Mouse (Mus musculus) lung, postnatal 0 days (tissue): ENCODE measurements at regions not wholly inside any gene's neighbourhood (a gene's known extent, or its start where the extent isn't known, plus 50 kb on each side); places are given as distances from the start of the nearest gene placed in this dataset.

ENCODE experiments used
- ATAC-seq: fragments of 200-750 bp; cut with Nextera tagmentation; 2 replicates; pipeline ENCODE4 v1.8.0; 2017; ENCODE audit warnings: moderate library complexity
- DNase-seq: peaks from one replicate; pipeline ENCODE4 v3.0.0-alpha.2; 2016; ENCODE audit warnings: low spot score
- H3K27ac ChIP-seq: fragments of 300-500 bp; sonication (generic); 2 replicates; pipeline ENCODE4 v1.5.1; 2014; ENCODE audit warnings: antibody characterized with exemption, mild to moderate bottlenecking, low read length, mixed read lengths
- H3K27me3 ChIP-seq: fragments of 300-500 bp; sonication (generic); replicated peaks from 2 replicates; pipeline ENCODE4 v1.6.1; 2014; ENCODE audit warnings: low read length, mixed read lengths; ENCODE audit not compliant: insufficient read depth
- H3K36me3 ChIP-seq: fragments of 300-500 bp; sonication (generic); 2 replicates; pipeline ENCODE4 v1.6.1; 2014; ENCODE audit warnings: low read length, mixed read lengths; ENCODE audit not compliant: insufficient read depth
- H3K4me1 ChIP-seq: fragments of 300-500 bp; sonication (generic); 2 replicates; pipeline ENCODE4 v1.6.1; 2014; ENCODE audit warnings: antibody characterized with exemption, low read depth, low read length, mixed read lengths; ENCODE audit not compliant: insufficient read depth
- H3K4me2 ChIP-seq: fragments of 300-500 bp; sonication (generic); replicated peaks from 2 replicates; pipeline ENCODE4 v1.6.1; 2014; ENCODE audit warnings: low read depth, mild to moderate bottlenecking, low read length, moderate library complexity, mixed read lengths
- H3K4me3 ChIP-seq: fragments of 300-500 bp; sonication (generic); 2 replicates; pipeline ENCODE4 v1.5.1; 2014; ENCODE audit warnings: low read depth, low read length
- H3K9ac ChIP-seq: fragments of 300-500 bp; sonication (generic); replicated peaks from 2 replicates; pipeline ENCODE4 v1.6.1; 2014; ENCODE audit warnings: low read depth, mild to moderate bottlenecking
- H3K9me3 ChIP-seq: fragments of 300-500 bp; sonication (generic); 2 replicates; pipeline ENCODE4 v1.6.1; 2016; ENCODE audit warnings: low read length, mixed read lengths
- CTCF ChIP-seq: IDR thresholded peaks from 2 replicates; pipeline ENCODE4 v1.5.1; 2016; ENCODE audit warnings: antibody characterized with exemption, mild to moderate bottlenecking
- EP300 ChIP-seq: IDR thresholded peaks from 2 replicates; pipeline ENCODE4 v1.6.1; 2016; ENCODE audit warnings: antibody characterized with exemption, mild to moderate bottlenecking, control low read depth
- WGBS: fragments of 180-500 bp; shearing (Covaris S2); extraction: QIAGEN DNeasy Blood & Tissue Kit; methylation state at CpG from one replicate; pipeline ENCODE4 v1.1.7; 2014; 5-methylcytosine and 5-hydroxymethylcytosine counted together

DNA sequence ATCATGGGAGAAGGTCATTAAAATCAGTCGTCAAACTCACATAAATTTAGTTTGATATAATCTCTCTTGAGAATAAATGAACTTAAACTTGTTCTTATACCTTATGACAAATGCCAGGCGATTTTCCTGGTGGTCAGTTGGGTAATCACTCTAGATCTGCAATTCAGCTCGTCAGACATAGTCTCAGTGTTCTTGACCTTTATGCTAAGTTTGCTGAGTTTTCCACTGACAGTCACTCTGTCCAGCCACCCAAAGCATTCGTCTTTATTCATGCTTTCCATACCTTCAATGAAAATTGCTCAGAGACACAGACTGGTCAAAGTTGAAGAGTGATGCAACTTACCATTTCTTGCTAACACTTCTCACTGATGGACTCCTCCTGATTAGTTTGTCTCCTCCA is 126.1 kb upstream of the Fam83b start:
- 64% methylated on average over 4 of the region's 4 CpGs for WGBS
- no peak for DNase-seq
- Histone ChIP-seq H3K4me3 (no peak overlapping the region), H3K27me3 (no peaks in the 10 kb centered on the region), H3K4me2 (no peak overlapping the region), H3K36me3 (no peaks in the 10 kb centered on the region), H3K27ac (no peak overlapping the region), H3K4me1 (no peaks in the 10 kb centered on the region), H3K9me3 (no peaks in the 10 kb centered on the region), H3K9ac (no peak overlapping the region)
- TF ChIP-seq CTCF (no peak), EP300 (no peak)
- no peak for ATAC-seq

DNA sequence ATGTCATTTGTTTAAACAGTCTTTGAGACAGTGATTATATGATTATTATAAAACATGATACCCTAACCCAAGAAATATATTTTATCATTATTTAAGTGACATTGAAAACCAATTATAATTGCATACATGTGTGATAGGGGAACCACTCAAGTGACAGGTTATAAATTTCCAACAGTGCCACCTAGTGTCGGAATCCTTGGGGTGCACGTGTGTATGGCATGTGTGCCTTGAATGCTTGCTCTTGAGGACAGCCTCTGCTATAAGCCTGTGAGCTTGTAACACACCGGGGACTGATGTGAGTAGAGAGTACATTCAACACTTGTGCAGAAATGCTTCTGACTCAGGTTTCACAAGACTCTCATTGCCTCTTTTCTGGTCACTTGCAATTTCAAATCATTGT is 93.9 kb upstream of the Fam83b start:
- H3K4me1 ChIP-seq: no peaks in the 10 kb centered on the region
- TF ChIP-seq CTCF (peak; percentile 82), EP300 (no peak)
- H3K36me3 ChIP-seq: no peaks in the 10 kb centered on the region
- H3K4me2 ChIP-seq: no peak overlapping the region
- no peak overlapping the region for H3K4me3 ChIP-seq
- ATAC-seq: peak; percentile 65; the same call in 1 of the 2 replicates
- peak; percentile 72 for DNase-seq
- no peaks in the 10 kb centered on the region for H3K9me3 ChIP-seq
- no peak overlapping the region for H3K9ac ChIP-seq
- 14% methylated on average over 3 of the region's 3 CpGs for WGBS
- no peaks in the 10 kb centered on the region for H3K27me3 ChIP-seq
- no peak overlapping the region for H3K27ac ChIP-seq

GRCm38 (mm10) chr9:76659798-76660197 is 92.9 kb upstream of the Fam83b start:
- Histone ChIP-seq H3K4me2 (no peak overlapping the region), H3K9me3 (no peaks in the 10 kb centered on the region), H3K27ac (no peak overlapping the region), H3K36me3 (no peaks in the 10 kb centered on the region), H3K27me3 (no peaks in the 10 kb centered on the region), H3K4me1 (no peaks in the 10 kb centered on the region), H3K9ac (no peak overlapping the region), H3K4me3 (no peak overlapping the region)
- no peak for DNase-seq
- WGBS: 38% methylated on average over 3 of the region's 3 CpGs
- TF ChIP-seq EP300 (no peak), CTCF (no peak)
- no peak for ATAC-seq

DNA sequence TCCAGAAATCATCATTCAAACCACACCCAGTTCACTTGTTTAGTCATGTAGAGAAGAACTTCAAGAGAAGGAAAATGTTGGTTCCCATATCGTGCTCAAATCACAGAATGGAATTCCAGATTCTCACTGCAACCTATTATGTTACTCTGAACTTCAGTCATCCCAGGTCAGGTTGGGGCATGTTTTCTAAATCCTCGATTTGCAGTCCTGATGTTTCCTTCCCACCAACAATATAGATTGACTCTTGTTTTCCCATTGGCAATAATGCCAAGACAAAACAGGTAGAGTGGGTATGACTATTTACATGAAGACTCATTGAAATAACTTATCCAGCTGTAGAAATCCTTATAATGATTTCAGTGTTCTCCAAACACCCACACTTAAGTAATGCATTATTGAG is 86.4 kb upstream of the Fam83b start:
- no peak overlapping the region for H3K27ac ChIP-seq
- TF ChIP-seq CTCF (no peak), EP300 (no peak)
- 80% methylated on average over 2 of the region's 2 CpGs for WGBS
- no peaks in the 10 kb centered on the region for H3K9me3 ChIP-seq
- DNase-seq: no peak
- ATAC-seq: no peak
- H3K4me2 ChIP-seq: no peak overlapping the region
- H3K9ac ChIP-seq: no peak overlapping the region
- no peaks in the 10 kb centered on the region for H3K4me1 ChIP-seq
- H3K4me3 ChIP-seq: no peak overlapping the region
- no peaks in the 10 kb centered on the region for H3K36me3 ChIP-seq
- H3K27me3 ChIP-seq: no peaks in the 10 kb centered on the region

- no peak for DNase-seq
- Histone ChIP-seq H3K9ac (no peak overlapping the region), H3K27ac (no peak overlapping the region), H3K36me3 (no peaks in the 10 kb centered on the region), H3K9me3 (no peaks in the 10 kb centered on the region), H3K4me1 (no peaks in the 10 kb centered on the region), H3K4me2 (no peak overlapping the region), H3K27me3 (no peaks in the 10 kb centered on the region), H3K4me3 (no peak overlapping the region)
- no peak for ATAC-seq
- 82% methylated on average over 1 of the region's 1 CpGs for WGBS
- TF ChIP-seq EP300 (no peak), CTCF (no peak)
Observed at GRCm38 (mm10) chr9:76649484-76649883, 82.6 kb upstream of the Fam83b start.

DNA sequence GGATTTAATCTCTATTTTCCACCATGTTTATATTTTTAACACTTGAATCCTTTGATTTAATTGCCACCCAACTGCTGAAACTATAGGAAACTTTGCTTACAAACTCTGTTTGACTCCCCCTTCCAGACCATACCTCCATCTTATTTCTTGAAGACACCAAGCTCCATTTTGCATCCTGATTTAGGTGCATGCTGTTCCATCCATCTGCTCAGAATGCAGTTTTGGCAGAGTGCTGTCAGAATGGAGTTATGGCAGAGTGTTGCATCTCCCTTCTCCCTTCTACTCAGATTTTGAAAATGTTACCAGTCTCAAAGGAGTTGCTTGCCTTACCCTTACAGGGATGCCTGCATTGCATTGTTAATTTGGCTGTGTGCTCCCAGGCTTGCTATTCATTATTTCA is 79.5 kb upstream of the Fam83b start:
- H3K36me3 ChIP-seq: no peaks in the 10 kb centered on the region
- DNase-seq (no peak), ATAC-seq (no peak)
- H3K9me3 ChIP-seq: no peaks in the 10 kb centered on the region
- H3K4me3 ChIP-seq: no peak overlapping the region
- no peak overlapping the region for H3K4me2 ChIP-seq
- no peak overlapping the region for H3K9ac ChIP-seq
- H3K27me3 ChIP-seq: no peaks in the 10 kb centered on the region
- TF ChIP-seq CTCF (no peak), EP300 (no peak)
- no peaks in the 10 kb centered on the region for H3K4me1 ChIP-seq
- H3K27ac ChIP-seq: no peak overlapping the region
